Mouse (Mus musculus): Measurements from ENCODE around the gene Tubb5.

- TF ChIP-seq CTCF (IDR thresholded peaks at IDR 0.05; ENCODE audit: low read depth): peak; percentile 21; the same call in 1 of the 2 replicates
- TF ChIP-seq EP300 (IDR thresholded peaks at IDR 0.05; ENCODE audit: low read depth): peak; percentile 34; the same call in 1 of the 2 replicates
Observed at GRCm38 (mm10) chr17:35850974-35851373, 12.9 kb upstream of the Tubb5 start.

All from liver, postnatal 0 days (tissue).